Mouse (Mus musculus): ENCODE data around the gene Lipt2. TPM values are rescaled to one million over a fixed set of nuclear protein-coding genes. Genes with fewer than 3 reads are reported as not detected.
A peak's percentile ranks its signal among the peaks of the same experiment; 100 is the strongest.

Gene Lipt2
- polyA plus RNA-seq, 1 experiment from 2014 or later, result 12.4 TPM

GRCm38 (mm10) chr7:100178016-100178890 is 19.2 kb downstream of the Lipt2 start:
- no peak for TF ChIP-seq CTCF (IDR thresholded peaks at IDR 0.05)
- no peak for TF ChIP-seq EP300 (IDR thresholded peaks at IDR 0.05)
- ATAC-seq, result peak; percentile 95
- H3K4me3 ChIP-seq (ENCODE audit: low read depth, low read length), result peak overlapping the region; percentile 36
- H3K27ac ChIP-seq (ENCODE audit: low read length), result no peak overlapping the region
- H3K9me3 ChIP-seq (ENCODE audit: low read length), result no peaks in the 10 kb centered on the region
- peaks cover 10% of the 10 kb centered on the region; the same call in 1 of the 2 replicates for H3K4me1 ChIP-seq (ENCODE audit: insufficient read depth, low read depth, low read length)
- WGBS, result 9% methylated on average over 30 of the region's 30 CpGs
- no peaks in the 10 kb centered on the region for H3K36me3 ChIP-seq (ENCODE audit: insufficient read depth, low read length)
- DNase-seq (ENCODE audit: low spot score), result peak; percentile 81
- peak overlapping the region; percentile 77 for H3K4me2 ChIP-seq (replicated peaks; ENCODE audit: low read depth, low read length)
- 0 out of 2 replicates have a peak overlapping the region, but pooled peaks have one; percentile 19 for H3K9ac ChIP-seq (replicated peaks; ENCODE audit: low read depth)
- no peaks in the 10 kb centered on the region; the same call in 1 of the 2 replicates for H3K27me3 ChIP-seq (replicated peaks; ENCODE audit: insufficient read depth, low read length)

DNA sequence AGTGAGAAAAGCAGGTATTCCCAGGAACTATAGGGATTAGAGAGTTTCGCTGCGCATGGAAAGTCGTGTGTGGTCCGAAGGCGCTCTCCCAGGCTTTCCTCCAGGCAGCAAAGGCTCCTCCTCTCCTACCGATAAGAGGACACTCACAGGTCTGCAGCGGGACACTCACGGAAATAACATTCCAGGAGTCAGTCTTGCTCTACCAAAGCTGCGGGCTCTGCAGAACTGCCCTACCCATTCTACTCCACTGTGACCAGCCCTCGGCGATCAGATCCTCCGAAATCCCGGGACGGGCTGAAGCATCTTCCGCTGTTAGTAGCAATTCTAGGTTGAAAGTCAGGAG is 19.8 kb downstream of the Lipt2 start:
- Histone ChIP-seq H3K4me2 (replicated peaks; ENCODE audit: low read depth, low read length) (peak overlapping the region; percentile 77), H3K27ac (ENCODE audit: low read length) (no peak overlapping the region), H3K9me3 (ENCODE audit: low read length) (no peaks in the 10 kb centered on the region), H3K9ac (replicated peaks; ENCODE audit: low read depth) (no peak overlapping the region), H3K27me3 (replicated peaks; ENCODE audit: insufficient read depth, low read length) (no peaks in the 10 kb centered on the region; the same call in 1 of the 2 replicates), H3K4me1 (ENCODE audit: insufficient read depth, low read depth, low read length) (peaks cover 10% of the 10 kb centered on the region; the same call in 1 of the 2 replicates), H3K4me3 (ENCODE audit: low read depth, low read length) (peak overlapping the region; percentile 36), H3K36me3 (ENCODE audit: insufficient read depth, low read length) (no peaks in the 10 kb centered on the region)
- TF ChIP-seq CTCF (IDR thresholded peaks at IDR 0.05), result no peak
- TF ChIP-seq EP300 (IDR thresholded peaks at IDR 0.05), result no peak
- DNase-seq (ENCODE audit: low spot score) (peak; percentile 54), ATAC-seq (peak; percentile 68)
- WGBS, result 2% methylated on average over 15 of the region's 15 CpGs

GRCm38 (mm10) chr7:100179394-100179793 is 20.3 kb downstream of the Lipt2 start:
- no peaks in the 10 kb centered on the region for H3K36me3 ChIP-seq (ENCODE audit: insufficient read depth, low read length)
- H3K27ac ChIP-seq (ENCODE audit: low read length), result no peak overlapping the region
- H3K9ac ChIP-seq (replicated peaks; ENCODE audit: low read depth), result no peak overlapping the region
- ATAC-seq, result no peak
- no peak for DNase-seq (ENCODE audit: low spot score)
- peaks cover 10% of the 10 kb centered on the region; the same call in 1 of the 2 replicates for H3K4me1 ChIP-seq (ENCODE audit: insufficient read depth, low read depth, low read length)
- H3K27me3 ChIP-seq (replicated peaks; ENCODE audit: insufficient read depth, low read length), result no peaks in the 10 kb centered on the region; the same call in 1 of the 2 replicates
- no peaks in the 10 kb centered on the region for H3K9me3 ChIP-seq (ENCODE audit: low read length)
- 53% methylated on average over 7 of the region's 7 CpGs for WGBS
- no peak overlapping the region for H3K4me2 ChIP-seq (replicated peaks; ENCODE audit: low read depth, low read length)
- no peak overlapping the region for H3K4me3 ChIP-seq (ENCODE audit: low read depth, low read length)
- TF ChIP-seq EP300 (IDR thresholded peaks at IDR 0.05) (no peak), CTCF (IDR thresholded peaks at IDR 0.05) (no peak)

DNA sequence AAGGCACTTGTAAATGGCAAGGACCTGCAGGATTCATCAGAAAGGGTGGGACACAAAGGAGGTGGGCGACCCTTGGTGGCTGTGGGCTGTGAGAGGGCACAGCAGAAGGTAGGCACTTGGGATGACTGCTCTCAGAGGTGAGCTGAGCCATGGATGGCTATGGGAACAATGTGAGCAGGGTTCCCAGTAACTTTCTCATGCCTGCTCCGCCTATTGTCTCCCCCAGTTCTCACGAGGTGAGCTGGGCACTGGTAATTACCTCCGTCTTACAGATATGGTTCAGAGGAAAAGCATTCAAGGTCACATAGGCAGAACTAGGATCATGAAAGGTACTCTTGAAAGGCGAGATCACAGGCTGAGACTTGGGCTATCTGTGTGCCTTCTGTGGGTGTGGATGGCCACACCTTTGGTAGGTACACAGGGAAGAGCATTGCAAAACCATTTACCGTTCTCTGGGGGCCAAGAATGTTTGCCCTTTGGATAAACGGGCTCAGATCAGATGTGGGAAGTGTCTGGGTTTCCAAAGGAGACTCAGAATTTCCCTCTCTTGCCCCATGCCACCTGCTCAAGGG is 20.8 kb downstream of the Lipt2 start:
- no peaks in the 10 kb centered on the region for H3K36me3 ChIP-seq (ENCODE audit: insufficient read depth, low read length)
- no peak overlapping the region for H3K4me2 ChIP-seq (replicated peaks; ENCODE audit: low read depth, low read length)
- H3K4me1 ChIP-seq (ENCODE audit: insufficient read depth, low read depth, low read length), result peaks cover 10% of the 10 kb centered on the region; the same call in 1 of the 2 replicates
- H3K9me3 ChIP-seq (ENCODE audit: low read length), result no peaks in the 10 kb centered on the region
- H3K9ac ChIP-seq (replicated peaks; ENCODE audit: low read depth), result no peak overlapping the region
- H3K27ac ChIP-seq (ENCODE audit: low read length), result no peak overlapping the region
- ATAC-seq (no peak), DNase-seq (ENCODE audit: low spot score) (no peak)
- H3K27me3 ChIP-seq (replicated peaks; ENCODE audit: insufficient read depth, low read length), result no peaks in the 10 kb centered on the region; the same call in 1 of the 2 replicates
- H3K4me3 ChIP-seq (ENCODE audit: low read depth, low read length), result no peak overlapping the region
- TF ChIP-seq CTCF (IDR thresholded peaks at IDR 0.05), result no peak
- WGBS, result 48% methylated on average over 7 of the region's 7 CpGs

DNA sequence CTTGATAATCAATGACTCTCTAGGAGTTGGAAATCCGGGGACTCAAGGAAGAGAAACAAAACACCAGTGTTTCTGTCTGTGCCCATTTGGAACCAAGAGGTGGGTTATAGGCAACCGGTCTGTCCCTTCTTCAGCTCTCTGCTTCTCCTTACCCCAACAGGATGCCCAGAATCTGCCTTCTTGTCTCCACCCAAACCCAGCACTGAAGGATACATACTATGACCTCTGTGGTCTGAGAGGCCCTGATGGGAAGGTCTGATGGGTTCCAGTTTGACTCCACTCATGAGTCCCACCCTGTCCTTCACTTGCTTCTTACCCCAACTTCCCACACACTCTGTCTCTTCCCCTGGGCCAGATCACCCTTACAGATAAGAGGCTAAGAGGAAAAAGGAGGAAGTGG is 22.1 kb downstream of the Lipt2 start:
- 69% methylated on average over 2 of the region's 2 CpGs for WGBS
- H3K9ac ChIP-seq (replicated peaks; ENCODE audit: low read depth), result no peak overlapping the region
- DNase-seq (ENCODE audit: low spot score) (no peak), ATAC-seq (no peak)
- TF ChIP-seq CTCF (IDR thresholded peaks at IDR 0.05) (no peak), EP300 (IDR thresholded peaks at IDR 0.05) (no peak)
- H3K27ac ChIP-seq (ENCODE audit: low read length), result no peak overlapping the region
- H3K36me3 ChIP-seq (ENCODE audit: insufficient read depth, low read length), result no peaks in the 10 kb centered on the region
- no peak overlapping the region for H3K4me3 ChIP-seq (ENCODE audit: low read depth, low read length)
- H3K4me1 ChIP-seq (ENCODE audit: insufficient read depth, low read depth, low read length), result peaks cover 10% of the 10 kb centered on the region; the same call in 1 of the 2 replicates
- no peak overlapping the region for H3K4me2 ChIP-seq (replicated peaks; ENCODE audit: low read depth, low read length)
- no peaks in the 10 kb centered on the region for H3K9me3 ChIP-seq (ENCODE audit: low read length)
- no peaks in the 10 kb centered on the region; the same call in 1 of the 2 replicates for H3K27me3 ChIP-seq (replicated peaks; ENCODE audit: insufficient read depth, low read length)

DNA sequence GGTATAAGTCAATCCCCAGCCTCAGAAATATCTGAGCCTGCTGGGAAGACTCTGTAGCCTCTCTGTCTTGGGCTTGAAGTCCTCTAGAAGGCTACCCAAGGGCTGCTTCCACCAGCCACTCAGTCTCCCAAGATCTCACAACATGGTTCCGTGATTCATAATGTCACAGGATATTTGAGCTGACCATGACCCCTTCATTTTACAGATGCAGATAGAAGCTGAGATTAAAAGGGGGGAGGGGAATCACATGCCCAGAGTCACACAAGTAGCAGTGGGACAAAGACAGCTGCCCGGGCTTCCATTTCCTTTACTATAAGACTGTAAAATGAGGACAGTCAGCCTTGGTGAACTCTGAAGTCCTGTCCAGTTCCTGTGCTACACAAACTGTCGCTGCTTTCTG is 22.5 kb downstream of the Lipt2 start:
- DNase-seq (ENCODE audit: low spot score), result no peak
- no peak overlapping the region for H3K9ac ChIP-seq (replicated peaks; ENCODE audit: low read depth)
- H3K36me3 ChIP-seq (ENCODE audit: insufficient read depth, low read length), result no peaks in the 10 kb centered on the region
- no peak overlapping the region for H3K4me2 ChIP-seq (replicated peaks; ENCODE audit: low read depth, low read length)
- ATAC-seq, result no peak
- TF ChIP-seq CTCF (IDR thresholded peaks at IDR 0.05) (no peak), EP300 (IDR thresholded peaks at IDR 0.05) (no peak)
- peaks cover 10% of the 10 kb centered on the region; the same call in 1 of the 2 replicates for H3K4me1 ChIP-seq (ENCODE audit: insufficient read depth, low read depth, low read length)
- no peak overlapping the region for H3K27ac ChIP-seq (ENCODE audit: low read length)
- no peaks in the 10 kb centered on the region; the same call in 1 of the 2 replicates for H3K27me3 ChIP-seq (replicated peaks; ENCODE audit: insufficient read depth, low read length)
- 63% methylated on average over 3 of the region's 3 CpGs for WGBS
- no peak overlapping the region for H3K4me3 ChIP-seq (ENCODE audit: low read depth, low read length)
- no peaks in the 10 kb centered on the region for H3K9me3 ChIP-seq (ENCODE audit: low read length)
